Mouse (Mus musculus) gastrocnemius, adult 18-20 months (tissue): ENCODE data around the gene Nol3. TPM values are rescaled to one million over a fixed set of nuclear protein-coding genes. Genes with fewer than 3 reads are reported as not detected.
"Not testable (repeated sequence)": the region's sequence is repeated elsewhere in the genome, so short reads cannot be mapped to it uniquely, and the experiment has no call there.

ENCODE experiments used
- DNase-seq: peaks from one replicate; pipeline ENCODE4 v3.0.0; 2021; ENCODE audit warnings: low spot score
- total RNA-seq, 2 experiments: library from RNA; stranded (reverse); gene quantifications; 2 replicates each; pipeline ENCODE4 v1.2.3; 2021

The Nol3 gene
- total RNA-seq, 2 experiments from 2014 or later = 32.7 to 38.9 TPM

- DNase-seq = no peak
These were observed 12.3 kb downstream of the Nol3 start for GRCm38 (mm10) chr8:105288231-105288630.

- peak; percentile 89 for DNase-seq
These were observed 13.2 kb downstream of the Nol3 start for GRCm38 (mm10) chr8:105288958-105289732.

GRCm38 (mm10) chr8:105289805-105290460, 14.0 kb downstream of the Nol3 start, which contains the start of gene 4931428F04Rik:
Gene 4931428F04Rik (minus strand): TSS chr8:105289864.
- no peak for DNase-seq

GRCm38 (mm10) chr8:105290554-105291314, 14.8 kb downstream of the Nol3 start:
- DNase-seq = peak; percentile 91

- DNase-seq = not testable (repeated sequence)
These were observed 15.4 kb downstream of the Nol3 start for GRCm38 (mm10) chr8:105291364-105291763.

- DNase-seq = not testable (repeated sequence)
These were observed 15.9 kb downstream of the Nol3 start for GRCm38 (mm10) chr8:105291802-105292201.

GRCm38 (mm10) chr8:105292471-105292870, 16.5 kb downstream of the Nol3 start:
- no peak for DNase-seq

- DNase-seq = no peak
These were observed 17.5 kb downstream of the Nol3 start for GRCm38 (mm10) chr8:105293405-105293804.

GRCm38 (mm10) chr8:105294776-105295175, 18.8 kb downstream of the Nol3 start:
- DNase-seq = no peak

- DNase-seq = no peak
These were observed 19.3 kb downstream of the Nol3 start for GRCm38 (mm10) chr8:105295256-105295655.

- no peak for DNase-seq
These were observed 20.1 kb downstream of the Nol3 start, which contains the start of gene Exoc3l for GRCm38 (mm10) chr8:105295895-105296573. Gene Exoc3l (minus strand): TSS chr8:105296101.

- peak; percentile 91 for DNase-seq
These were observed 21.7 kb downstream of the Nol3 start, which contains the start of gene E2f4 for GRCm38 (mm10) chr8:105297511-105298192. Gene E2f4 (plus strand): TSS chr8:105297663.

GRCm38 (mm10) chr8:105298351-105299252, 22.7 kb downstream of the Nol3 start:
- no peak for DNase-seq

- DNase-seq = no peak
These were observed 24.0 kb downstream of the Nol3 start for GRCm38 (mm10) chr8:105299962-105300361.

- no peak for DNase-seq
These were observed 27.5 kb downstream of the Nol3 start for GRCm38 (mm10) chr8:105303396-105303795.

- DNase-seq = no peak
These were observed 27.9 kb downstream of the Nol3 start for GRCm38 (mm10) chr8:105303874-105304273.

GRCm38 (mm10) chr8:105304325-105305210, 28.6 kb downstream of the Nol3 start:
- DNase-seq = no peak
